Mouse (Mus musculus) erythroblast, embryonic 14.5 days (primary cell): ENCODE measurements around the gene Mid1.
"Not testable (repeated sequence)": the region's sequence is repeated elsewhere in the genome, so short reads cannot be mapped to it uniquely, and the experiment has no call there.

ENCODE experiments used
- GATA1 ChIP-seq: IDR thresholded peaks from 2 replicates; pipeline ENCODE4 v1.6.1; 2012; ENCODE audit warnings: low read length, inconsistent platforms, mixed read lengths
- TAL1 ChIP-seq: IDR thresholded peaks from 3 replicates; pipeline ENCODE4 v1.6.1; 2012; ENCODE audit warnings: low read length, inconsistent platforms, mixed read lengths

- not testable (repeated sequence) for TF ChIP-seq TAL1, GATA1
Measured at GRCm38 (mm10) chrX:169994011-169994865, 309.2 kb downstream of the Mid1 start.
